Mouse (Mus musculus) lung, adult 18-20 months (tissue): ENCODE results near the gene Hs3st3b1.

ENCODE experiments used
- DNase-seq, 2 experiments: peaks; one replicate each; pipeline ENCODE4 v3.0.0; 2022; ENCODE audit warnings: mixed read lengths in 2 of 2

Gene Hs3st3b1

GRCm38 (mm10) chr11:63922091-63922621 is at the start of gene Hs3st3b1:
Gene Hs3st3b1 (minus strand): TSS chr11:63922290.
- peak; percentile 97 for DNase-seq

- no peak for DNase-seq
These were observed 49.4 kb upstream of the Hs3st3b1 start for GRCm38 (mm10) chr11:63971462-63971861.

- no peak for DNase-seq
These were observed 48.7 kb upstream of the Hs3st3b1 start for GRCm38 (mm10) chr11:63970818-63971217.

GRCm38 (mm10) chr11:63969205-63969910 is 47.3 kb upstream of the Hs3st3b1 start:
- DNase-seq = no peak

GRCm38 (mm10) chr11:63968388-63969035 is 46.4 kb upstream of the Hs3st3b1 start:
- DNase-seq = no peak

GRCm38 (mm10) chr11:63967641-63968387 is 45.7 kb upstream of the Hs3st3b1 start:
- DNase-seq = no peak

GRCm38 (mm10) chr11:63965437-63965836 is 43.3 kb upstream of the Hs3st3b1 start:
- DNase-seq = peak; percentile 36 to 54

- peak; percentile 59 to 84 for DNase-seq
These were observed 35.1 kb upstream of the Hs3st3b1 start for GRCm38 (mm10) chr11:63957207-63957606.

GRCm38 (mm10) chr11:63956748-63957147 is 34.7 kb upstream of the Hs3st3b1 start:
- peak in 1 of 2 experiments; percentile 15 for DNase-seq

- DNase-seq = no peak
These were observed 31.8 kb upstream of the Hs3st3b1 start for GRCm38 (mm10) chr11:63953887-63954286.

GRCm38 (mm10) chr11:63952743-63953191 is 30.7 kb upstream of the Hs3st3b1 start:
- DNase-seq = no peak

- peak; percentile 80 to 83 for DNase-seq
These were observed 29.9 kb upstream of the Hs3st3b1 start for GRCm38 (mm10) chr11:63951831-63952631.

GRCm38 (mm10) chr11:63948371-63948770 is 26.3 kb upstream of the Hs3st3b1 start:
- DNase-seq = peak; percentile 14 to 19

- no peak for DNase-seq
These were observed 24.9 kb upstream of the Hs3st3b1 start for GRCm38 (mm10) chr11:63947024-63947423.

GRCm38 (mm10) chr11:63943947-63944346 is 21.9 kb upstream of the Hs3st3b1 start:
- DNase-seq = no peak

GRCm38 (mm10) chr11:63943268-63943890 is 21.3 kb upstream of the Hs3st3b1 start:
- DNase-seq = no peak

- peak; percentile 71 to 81 for DNase-seq
These were observed 20.1 kb upstream of the Hs3st3b1 start for GRCm38 (mm10) chr11:63942177-63942576.

GRCm38 (mm10) chr11:63936641-63937040 is 14.6 kb upstream of the Hs3st3b1 start:
- no peak for DNase-seq

GRCm38 (mm10) chr11:63926901-63927300 is 4.8 kb upstream of the Hs3st3b1 start:
- no peak for DNase-seq

GRCm38 (mm10) chr11:63925161-63925582 is 3.1 kb upstream of the Hs3st3b1 start:
- DNase-seq = peak; percentile 85 to 88

- no peak for DNase-seq
These were observed 2.3 kb upstream of the Hs3st3b1 start for GRCm38 (mm10) chr11:63924286-63924930.
